Mouse (Mus musculus) lung, adult 2 months (tissue): ENCODE results near the gene Pygm. TPM values are rescaled to one million over a fixed set of nuclear protein-coding genes. Genes with fewer than 3 reads are reported as not detected.

Experiments used
- DNase-seq: peaks from one replicate; pipeline ENCODE4 v3.0.0; 2022
- H3K4me1 ChIP-seq: fragments of 200-500 bp; 2 replicates; pipeline ENCODE4 v1.6.1; 2011; ENCODE audit warnings: low read length; ENCODE audit not compliant: control insufficient read depth, insufficient read depth
- H3K4me3 ChIP-seq: fragments of 200-500 bp; replicated peaks from 2 replicates; pipeline ENCODE3; 2011; ENCODE audit warnings: low read depth, mild to moderate bottlenecking, control low read depth, low read length; ENCODE audit errors: extremely low read depth
- CTCF ChIP-seq: fragments of 200-500 bp; IDR thresholded peaks from 2 replicates; pipeline ENCODE4 v1.5.1; 2011; ENCODE audit warnings: mild to moderate bottlenecking, low read length, control low read depth; ENCODE audit not compliant: insufficient read depth
- POLR2A ChIP-seq: fragments of 200-500 bp; IDR thresholded peaks from 2 replicates; pipeline ENCODE4 v1.6.1; 2011; ENCODE audit warnings: low read depth, mild to moderate bottlenecking, control low read depth, low read length, borderline replicate concordance; ENCODE audit errors: extremely low read depth
- WGBS: fragments of 180-500 bp; shearing (Covaris S2); methylation state at CpG from one replicate; pipeline ENCODE4 v1.1.7; 2018; 5-methylcytosine and 5-hydroxymethylcytosine counted together
- polyA plus RNA-seq: library from polyadenylated mRNA; depleted of rRNA; stranded (reverse); fragments of >200 nt; gene quantifications from 2 replicates; pipeline ENCODE4 v1.2.3, GENCODE M21; 2012

Pygm gene
- polyA plus RNA-seq, 1 experiment, result 135 TPM

- no peak for DNase-seq
- TF ChIP-seq POLR2A, result no peak
- no peak for TF ChIP-seq CTCF
- Histone ChIP-seq H3K4me1 (0 out of 2 replicates have a peak, but pooled peaks cover 2% of the 10 kb centered on the region), H3K4me3 (no peak overlapping the region)
- WGBS, result 65% methylated on average over 12 of the region's 12 CpGs
Measured at GRCm38 (mm10) chr19:6416894-6417761, 32.9 kb downstream of the Pygm start.

- Histone ChIP-seq H3K4me1 (0 out of 2 replicates have a peak, but pooled peaks cover 2% of the 10 kb centered on the region), H3K4me3 (peak within 1 kb of the TSS; percentile 79)
- DNase-seq, result peak; percentile 80
- TF ChIP-seq CTCF (peak; percentile 66), POLR2A (no peak)
- WGBS, result 1% methylated on average over 40 of the region's 46 CpGs
Measured at GRCm38 (mm10) chr19:6418233-6418879, 34.2 kb downstream of the Pygm start, which contains the start of gene Nrxn2. Nrxn2 (plus strand) TSS chr19:6418731.

- no peak for DNase-seq
- 7% methylated on average over 22 of the region's 23 CpGs for WGBS
- no peak overlapping the region for H3K4me3 ChIP-seq
- H3K4me1 ChIP-seq, result 0 out of 2 replicates have a peak, but pooled peaks cover 2% of the 10 kb centered on the region
- TF ChIP-seq POLR2A (no peak), CTCF (no peak)
Measured at GRCm38 (mm10) chr19:6418984-6419692, 34.9 kb downstream of the Pygm start.

GRCm38 (mm10) chr19:6419805-6420310, 35.7 kb downstream of the Pygm start:
- no peak for DNase-seq
- Histone ChIP-seq H3K4me3 (no peak overlapping the region), H3K4me1 (0 out of 2 replicates have a peak, but pooled peaks cover 2% of the 10 kb centered on the region)
- WGBS, result 41% methylated on average over 9 of the region's 9 CpGs
- TF ChIP-seq POLR2A (no peak), CTCF (no peak)

GRCm38 (mm10) chr19:6420481-6421210, 36.4 kb downstream of the Pygm start:
- WGBS, result 51% methylated on average over 19 of the region's 19 CpGs
- TF ChIP-seq POLR2A (no peak), CTCF (no peak)
- DNase-seq, result no peak
- H3K4me1 ChIP-seq, result no peaks in the 10 kb centered on the region
- no peak overlapping the region for H3K4me3 ChIP-seq

GRCm38 (mm10) chr19:6421211-6421590, 37.0 kb downstream of the Pygm start:
- WGBS, result 75% methylated on average over 9 of the region's 9 CpGs
- Histone ChIP-seq H3K4me1 (no peaks in the 10 kb centered on the region), H3K4me3 (no peak overlapping the region)
- DNase-seq, result no peak
- no peak for TF ChIP-seq CTCF
- TF ChIP-seq POLR2A, result no peak

- 59% methylated on average over 7 of the region's 7 CpGs for WGBS
- DNase-seq, result no peak
- H3K4me3 ChIP-seq, result no peak overlapping the region
- TF ChIP-seq POLR2A, result no peak
- no peak for TF ChIP-seq CTCF
- no peaks in the 10 kb centered on the region for H3K4me1 ChIP-seq
Measured at GRCm38 (mm10) chr19:6422014-6422413, 37.8 kb downstream of the Pygm start.

- DNase-seq, result no peak
- Histone ChIP-seq H3K4me1 (no peaks in the 10 kb centered on the region), H3K4me3 (no peak overlapping the region)
- WGBS, result 81% methylated on average over 16 of the region's 16 CpGs
- TF ChIP-seq POLR2A (no peak), CTCF (no peak)
Measured at GRCm38 (mm10) chr19:6423241-6423640, 39.0 kb downstream of the Pygm start.
